21 mouse cellular contexts compared by ENCODE assay signal in genomic region chr10:80784871-80785270, GRCm38 (mm10). TPM values are rescaled to one million over a fixed set of nuclear protein-coding genes. Genes with fewer than 3 reads are reported as not detected.
DNase-seq lines count a peak whose midpoint lies in the region; ATAC-seq and TF ChIP-seq lines count a peak whose summit lies in the region.
"Had no signal": no experiment of that assay in that cellular context is flagged by ENCODE, and none has a peak within 500 bp of the region (broad histone marks: within the 10 kb centered on the region; RNA-seq: fewer than 3 reads in every experiment).

No protein-coding gene starts in this region.

- H3K4me2 ChIP-seq in heart, embryonic 11.5 days: no peak overlapping the region
- H3K4me2 ChIP-seq: embryonic facial prominence, embryonic 15.5 days; forebrain, embryonic 15.5 days; heart, embryonic 12.5 days; hindbrain, embryonic 12.5 days had no signal

- H3K27ac ChIP-seq in heart, embryonic 11.5 days (ENCODE audit: low read depth, low read length): no peak overlapping the region
- H3K27ac ChIP-seq in layer of hippocampus, adult 2 months: peak overlapping the region; percentile 78; the same call in 1 of the 2 replicates
- 0 out of 2 replicates have a peak overlapping the region, but pooled peaks have one; percentile 4 for H3K27ac ChIP-seq in cortical plate, adult 2 months (ENCODE audit: insufficient read depth, low read length)
- H3K27ac ChIP-seq: embryonic facial prominence, embryonic 15.5 days; forebrain, embryonic 15.5 days; hindbrain, embryonic 12.5 days; hindbrain, postnatal 0 days had no signal

- TF ChIP-seq POLR2A in cortical plate, adult 2 months (IDR thresholded peaks at IDR 0.05; ENCODE audit: extremely low read depth, insufficient read depth, low read length): no peak

- H3K4me3 ChIP-seq in heart, embryonic 11.5 days (ENCODE audit: low read depth, low read length): no peak overlapping the region
- no peak overlapping the region for H3K4me3 ChIP-seq in layer of hippocampus, adult 2 months
- no peak overlapping the region for H3K4me3 ChIP-seq in cortical plate, adult 2 months (ENCODE audit: insufficient read depth, low read length)
- H3K4me3 ChIP-seq: embryonic facial prominence, embryonic 15.5 days; forebrain, embryonic 15.5 days; heart, embryonic 12.5 days; hindbrain, embryonic 12.5 days had no signal

- ATAC-seq in heart, embryonic 11.5 days (replicated peaks; ENCODE audit: insufficient number of reproducible peaks, low FRiP score, low TSS enrichment): no peak
- ATAC-seq: forebrain, embryonic 15.5 days; hindbrain, postnatal 0 days had no signal

- peaks cover 56% of the 10 kb centered on the region for H3K36me3 ChIP-seq in heart, embryonic 11.5 days (ENCODE audit: control insufficient read depth, insufficient read depth, low read length)

- H3K27me3 ChIP-seq in heart, embryonic 11.5 days (ENCODE audit: control insufficient read depth, insufficient read depth, low read length): no peaks in the 10 kb centered on the region
- H3K27me3 ChIP-seq: embryonic facial prominence, embryonic 15.5 days; forebrain, embryonic 15.5 days; heart, embryonic 12.5 days; hindbrain, embryonic 12.5 days had no signal

- 88% methylated on average over 12 of the region's 12 CpGs for WGBS in heart, embryonic 11.5 days (ENCODE audit: insufficient replicate concordance)

- peak; percentile 44 to 59 for DNase-seq in heart, adult 18-20 months
- no peak for DNase-seq in layer of hippocampus, adult 2 months (ENCODE audit: low spot score in 2 of 2)
- no peak for DNase-seq in layer of hippocampus, adult 18-20 months (ENCODE audit: low spot score in 2 of 2)
- DNase-seq in telencephalon, adult 2 months (ENCODE audit: low read depth, low spot score): peak; percentile 47
- no peak for DNase-seq in testis, postnatal 14 days (ENCODE audit: low spot score)
- DNase-seq: adrenal gland, adult 2 months; adrenal gland, postnatal 25 days; cerebellum, adult 2 months; cerebellum, postnatal 10 days; embryo, embryonic 11 days; gastrocnemius, postnatal 36 days; kidney, adult 18-20 months had no signal

- no peaks in the 10 kb centered on the region for H3K9me3 ChIP-seq in heart, embryonic 11.5 days (replicated peaks; ENCODE audit: control insufficient read depth, low read length)
- H3K9me3 ChIP-seq: embryonic facial prominence, embryonic 15.5 days; forebrain, embryonic 15.5 days; heart, embryonic 12.5 days; hindbrain, embryonic 12.5 days had no signal

- no peak for TF ChIP-seq CTCF in layer of hippocampus, adult 2 months (conservative IDR thresholded peaks at IDR 0.05)
- TF ChIP-seq CTCF in cortical plate, adult 2 months (IDR thresholded peaks at IDR 0.05; ENCODE audit: extremely low read depth, insufficient read depth, low read length): no peak

- H3K9ac ChIP-seq in heart, embryonic 11.5 days (ENCODE audit: low read depth, low read length): no peak overlapping the region
- H3K9ac ChIP-seq: embryonic facial prominence, embryonic 15.5 days; forebrain, embryonic 15.5 days; heart, embryonic 12.5 days; hindbrain, embryonic 12.5 days had no signal

- H3K4me1 ChIP-seq in heart, embryonic 11.5 days (ENCODE audit: control insufficient read depth, insufficient read depth, low read length): no peaks in the 10 kb centered on the region
- no peaks in the 10 kb centered on the region for H3K4me1 ChIP-seq in cortical plate, adult 2 months (ENCODE audit: control insufficient read depth, insufficient read depth, low read length)
- H3K4me1 ChIP-seq: embryonic facial prominence, embryonic 15.5 days; forebrain, embryonic 15.5 days; heart, embryonic 12.5 days; hindbrain, embryonic 12.5 days had no signal

RNA-seq across cellular contexts. Expression of gene Sf3a2, which starts 13.1 kb away (rescaled TPM):
- total RNA-seq in heart, adult 18-20 months (2021): 10 to 100 TPM; 28.6 to 28.7 TPM
- polyA plus RNA-seq in heart, embryonic 11.5 days (2014; fragmentation: Nextera tagmentation; extraction: Ambion mirVana): 68.6 and 68.7 TPM in 2 replicates
- 10 to 100 TPM; 51.7 to 55.1 TPM for total RNA-seq in layer of hippocampus, adult 2 months (2021)
- 10 to 100 TPM; 52.3 to 57.3 TPM for total RNA-seq in layer of hippocampus, adult 18-20 months (2021)
- polyA plus RNA-seq in cortical plate, adult 2 months (2012; rRNA removed): 38.9 and 46.1 TPM in 2 replicates

RNA-seq across cellular contexts. Expression of gene Plekhj1, which starts 13.6 kb away (rescaled TPM):
- 10 to 100 TPM; 30.7 to 32.4 TPM for total RNA-seq in heart, adult 18-20 months (2021)
- 89.0 and 97.7 TPM in 2 replicates for polyA plus RNA-seq in heart, embryonic 11.5 days (2014; fragmentation: Nextera tagmentation; extraction: Ambion mirVana)
- total RNA-seq in layer of hippocampus, adult 2 months (2021): 10 to 100 TPM; 68.4 to 76.3 TPM
- total RNA-seq in layer of hippocampus, adult 18-20 months (2021): 10 to 100 TPM; 63.3 to 71.2 TPM
- 59.5 and 62.6 TPM in 2 replicates for polyA plus RNA-seq in cortical plate, adult 2 months (2012; rRNA removed)

RNA-seq across cellular contexts. Expression of gene Amh, which starts 20.2 kb away (rescaled TPM):
- total RNA-seq in heart, adult 18-20 months (2021): under 1 TPM in 1 of 2 experiments, not detected in 1; 0.33 TPM
- 0.11 TPM in 1 of 2 replicates, not detected in the other for polyA plus RNA-seq in heart, embryonic 11.5 days (2014; fragmentation: Nextera tagmentation; extraction: Ambion mirVana)
- total RNA-seq in layer of hippocampus, adult 2 months (2021): 1 to 10 TPM; 2.7 to 5.3 TPM
- 1 to 10 TPM; 3.3 to 3.6 TPM for total RNA-seq in layer of hippocampus, adult 18-20 months (2021)
- polyA plus RNA-seq in cortical plate, adult 2 months (2012; rRNA removed): 1.6 and 2.3 TPM in 2 replicates
- polyA plus RNA-seq: embryonic facial prominence, embryonic 11.5 days; hindbrain, embryonic 12.5 days; hindbrain, postnatal 0 days; intestine, embryonic 14.5 days had no signal

RNA-seq across cellular contexts. Expression of gene Jsrp1, which starts 28.4 kb away (rescaled TPM):
- under 1 TPM; 0.41 to 0.69 TPM for total RNA-seq in heart, adult 18-20 months (2021)
- polyA plus RNA-seq in heart, embryonic 11.5 days (2014; fragmentation: Nextera tagmentation; extraction: Ambion mirVana): 8.0 and 10.0 TPM in 2 replicates
- 1 to 10 TPM; 1.9 to 2.5 TPM for total RNA-seq in layer of hippocampus, adult 2 months (2021)
- 1 to 10 TPM; 2.2 to 3.0 TPM for total RNA-seq in layer of hippocampus, adult 18-20 months (2021)
- polyA plus RNA-seq in cortical plate, adult 2 months (2012; rRNA removed): 4.7 and 5.0 TPM in 2 replicates
- total RNA-seq: hindbrain, postnatal 0 days had no signal

RNA-seq across cellular contexts. Expression of gene Dot1l, which starts 29.9 kb away (rescaled TPM):
- total RNA-seq in heart, adult 18-20 months (2021): 10 to 100 TPM; 11.7 to 14.3 TPM
- 23.1 and 27.3 TPM in 2 replicates for polyA plus RNA-seq in heart, embryonic 11.5 days (2014; fragmentation: Nextera tagmentation; extraction: Ambion mirVana)
- 10 to 100 TPM; 52.0 to 63.6 TPM for total RNA-seq in layer of hippocampus, adult 2 months (2021)
- 10 to 100 TPM; 40.6 to 49.6 TPM for total RNA-seq in layer of hippocampus, adult 18-20 months (2021)
- 45.9 and 47.8 TPM in 2 replicates for polyA plus RNA-seq in cortical plate, adult 2 months (2012; rRNA removed)

Comparison
In these comparisons a context has a peak if more than half of its experiments do, and no peak if none do; other contexts are left out.
1. DNase-seq: peak in heart, adult 18-20 months (2 of 2) and telencephalon, adult 2 months (single experiment); none in layer of hippocampus, adult 2 months (0 of 2), layer of hippocampus, adult 18-20 months (0 of 2) and testis, postnatal 14 days (single experiment).